Mouse (Mus musculus): ENCODE results near the gene Hmgb2.
"Not testable (repeated sequence)": the region's sequence is repeated elsewhere in the genome, so short reads cannot be mapped to it uniquely, and the experiment has no call there.

Gene Hmgb2

GRCm38 (mm10) chr8:57510791-57511315, 854 bp upstream of the Hmgb2 start:
- DNase-seq (ENCODE audit: low read depth, low spot score) = no peak

GRCm38 (mm10) chr8:57512141-57513056, 692 bp downstream of the Hmgb2 start:
- DNase-seq (ENCODE audit: low read depth, low spot score) = no peak

- DNase-seq (ENCODE audit: low read depth, low spot score) = not testable (repeated sequence)
Measured at GRCm38 (mm10) chr8:57513178-57513661, 1.5 kb downstream of the Hmgb2 start.

- DNase-seq (ENCODE audit: low read depth, low spot score) = not testable (repeated sequence)
Measured at GRCm38 (mm10) chr8:57516685-57517084, 5.0 kb downstream of the Hmgb2 start.

- DNase-seq (ENCODE audit: low read depth, low spot score) = no peak
Measured at GRCm38 (mm10) chr8:57517723-57518122, 6.0 kb downstream of the Hmgb2 start.

GRCm38 (mm10) chr8:57520186-57520786, 8.6 kb downstream of the Hmgb2 start:
- DNase-seq (ENCODE audit: low read depth, low spot score) = no peak

- DNase-seq (ENCODE audit: low read depth, low spot score) = no peak
Measured at GRCm38 (mm10) chr8:57528036-57528435, 16.3 kb downstream of the Hmgb2 start.

- no peak for DNase-seq (ENCODE audit: low read depth, low spot score)
Measured at GRCm38 (mm10) chr8:57530238-57530637, 18.5 kb downstream of the Hmgb2 start.

- peak; percentile 56 for DNase-seq (ENCODE audit: low read depth, low spot score)
Measured at GRCm38 (mm10) chr8:57530666-57531349, 19.1 kb downstream of the Hmgb2 start.

GRCm38 (mm10) chr8:57532223-57532622, 20.5 kb downstream of the Hmgb2 start:
- DNase-seq (ENCODE audit: low read depth, low spot score) = no peak

GRCm38 (mm10) chr8:57533106-57533505, 21.4 kb downstream of the Hmgb2 start:
- no peak for DNase-seq (ENCODE audit: low read depth, low spot score)

GRCm38 (mm10) chr8:57534495-57534894, 22.8 kb downstream of the Hmgb2 start:
- no peak for DNase-seq (ENCODE audit: low read depth, low spot score)

GRCm38 (mm10) chr8:57536167-57536566, 24.5 kb downstream of the Hmgb2 start:
- DNase-seq (ENCODE audit: low read depth, low spot score) = no peak

GRCm38 (mm10) chr8:57538601-57539000, 26.9 kb downstream of the Hmgb2 start:
- no peak for DNase-seq (ENCODE audit: low read depth, low spot score)

GRCm38 (mm10) chr8:57540110-57540838, 28.6 kb downstream of the Hmgb2 start:
- no peak for DNase-seq (ENCODE audit: low read depth, low spot score)

GRCm38 (mm10) chr8:57540951-57541350, 29.2 kb downstream of the Hmgb2 start:
- no peak for DNase-seq (ENCODE audit: low read depth, low spot score)

- DNase-seq (ENCODE audit: low read depth, low spot score) = no peak
Measured at GRCm38 (mm10) chr8:57541405-57541804, 29.7 kb downstream of the Hmgb2 start.

GRCm38 (mm10) chr8:57546401-57546800, 34.7 kb downstream of the Hmgb2 start:
- no peak for DNase-seq (ENCODE audit: low read depth, low spot score)

GRCm38 (mm10) chr8:57546834-57547233, 35.1 kb downstream of the Hmgb2 start:
- DNase-seq (ENCODE audit: low read depth, low spot score) = no peak

GRCm38 (mm10) chr8:57547581-57547980, 35.9 kb downstream of the Hmgb2 start:
- DNase-seq (ENCODE audit: low read depth, low spot score) = no peak
